Mouse (Mus musculus) layer of hippocampus, adult 18-20 months (tissue): ENCODE measurements at regions not wholly inside any gene's neighbourhood (a gene's known extent, or its start where the extent isn't known, plus 50 kb on each side); places are given as distances from the start of the nearest gene placed in this dataset.
A peak's percentile ranks its signal among the peaks of the same experiment; 100 is the strongest.
"Not testable (repeated sequence)": the region's sequence is repeated elsewhere in the genome, so short reads cannot be mapped to it uniquely, and the experiment has no call there.

Experiments
- DNase-seq, 2 experiments: peaks; one replicate each; pipeline ENCODE4 v3.0.0; 2022; ENCODE audit warnings: low spot score in 2 of 2

- not testable (repeated sequence) for DNase-seq
Observed at GRCm38 (mm10) chr1:14688041-14688440, 1405.1 kb downstream of the 4930444P10Rik start.

GRCm38 (mm10) chr1:14686172-14686571 is 1407.0 kb downstream of the 4930444P10Rik start:
- DNase-seq: no peak

- no peak for DNase-seq
Observed at GRCm38 (mm10) chr1:14680443-14680842, 1412.7 kb downstream of the 4930444P10Rik start.

- DNase-seq: no peak
Observed at GRCm38 (mm10) chr1:14672393-14672999, 1420.6 kb downstream of the 4930444P10Rik start.

GRCm38 (mm10) chr1:14662706-14663312 is 1430.3 kb downstream of the 4930444P10Rik start:
- DNase-seq: no peak

GRCm38 (mm10) chr1:14661854-14662253 is 1431.3 kb downstream of the 4930444P10Rik start:
- DNase-seq: no peak

GRCm38 (mm10) chr1:14650346-14650745 is 1442.8 kb downstream of the 4930444P10Rik start:
- DNase-seq: no peak

- DNase-seq: peak in 1 of 2 experiments; percentile 69
Observed at GRCm38 (mm10) chr1:14635642-14636263, 1457.4 kb downstream of the 4930444P10Rik start.

GRCm38 (mm10) chr1:14631994-14632393 is 1461.1 kb downstream of the 4930444P10Rik start:
- DNase-seq: no peak

- no peak for DNase-seq
Observed at GRCm38 (mm10) chr1:14627204-14627603, 1465.9 kb downstream of the 4930444P10Rik start.

- no peak for DNase-seq
Observed at GRCm38 (mm10) chr1:14626685-14627084, 1466.4 kb downstream of the 4930444P10Rik start.

GRCm38 (mm10) chr1:14620922-14621430 is 1472.1 kb downstream of the 4930444P10Rik start:
- no peak for DNase-seq

- no peak for DNase-seq
Observed at GRCm38 (mm10) chr1:14613232-14613894, 1479.8 kb downstream of the 4930444P10Rik start.

- no peak for DNase-seq
Observed at GRCm38 (mm10) chr1:14609054-14609453, 1484.1 kb downstream of the 4930444P10Rik start.

- no peak for DNase-seq
Observed at GRCm38 (mm10) chr1:14595961-14596360, 1497.2 kb downstream of the 4930444P10Rik start.

GRCm38 (mm10) chr1:14589905-14590304 is 1503.2 kb downstream of the 4930444P10Rik start:
- DNase-seq: no peak

- no peak for DNase-seq
Observed at GRCm38 (mm10) chr1:14579376-14579775, 1513.7 kb downstream of the 4930444P10Rik start.

- DNase-seq: no peak
Observed at GRCm38 (mm10) chr1:14576263-14576662, 1516.9 kb downstream of the 4930444P10Rik start.

GRCm38 (mm10) chr1:14570562-14570981 is 1522.6 kb downstream of the 4930444P10Rik start:
- DNase-seq: peak in 1 of 2 experiments; percentile 26

GRCm38 (mm10) chr1:14570113-14570512 is 1523.0 kb downstream of the 4930444P10Rik start:
- DNase-seq: no peak

- no peak for DNase-seq
Observed at GRCm38 (mm10) chr1:14567006-14567405, 1526.1 kb downstream of the 4930444P10Rik start.

GRCm38 (mm10) chr1:14566386-14566785 is 1526.7 kb downstream of the 4930444P10Rik start:
- DNase-seq: no peak
